Mouse (Mus musculus) embryonic fibroblast, embryonic 13.5 days (primary cell): ENCODE measurements around the gene Sub1.

Experiments
- CTCF ChIP-seq: IDR thresholded peaks from 2 replicates; pipeline ENCODE4 v1.5.1; 2011; ENCODE audit warnings: mild to moderate bottlenecking, control low read depth, low read length, moderate library complexity, borderline replicate concordance; ENCODE audit not compliant: insufficient read depth
- POLR2A ChIP-seq: IDR thresholded peaks from 2 replicates; pipeline ENCODE4 v1.6.1; 2011; ENCODE audit warnings: low read depth, mild to moderate bottlenecking, control low read depth, low read length, moderate library complexity

DNA sequence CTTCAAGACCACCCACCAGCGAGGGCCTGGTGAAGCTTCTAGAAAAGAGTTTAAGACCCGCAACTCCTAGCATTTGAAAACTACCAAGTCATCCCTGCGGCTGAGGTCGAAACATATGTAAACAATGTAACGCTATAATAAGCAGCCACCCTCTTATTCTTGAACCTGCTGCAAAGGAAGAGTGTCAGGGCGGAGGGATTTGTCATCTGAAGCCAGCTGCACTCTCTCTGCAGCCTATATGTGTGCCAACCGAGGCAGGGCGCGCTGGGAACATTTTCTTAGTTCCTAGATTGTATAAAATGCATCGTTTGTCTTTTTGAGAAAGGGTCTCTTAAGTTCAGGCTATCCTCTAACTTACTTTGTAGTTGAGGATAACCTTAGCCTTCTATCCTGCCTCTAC lies 28.6 kb upstream of the Sub1 start:
- TF ChIP-seq POLR2A (no peak), CTCF (no peak)
